Mouse (Mus musculus) monocyte, adult 5-6 weeks (primary cell): Measurements from ENCODE around the gene Pts. TPM values are rescaled to one million over a fixed set of nuclear protein-coding genes. Genes with fewer than 3 reads are reported as not detected.

Source experiments
- ATAC-seq: fragments of 153-309, 156-312 bp; replicated peaks from 2 replicates; pipeline ENCODE4 v1.8.0; 2017; ENCODE audit warnings: mild to moderate bottlenecking; ENCODE audit not compliant: low TSS enrichment, insufficient number of reproducible peaks, severe bottlenecking, poor library complexity, low FRiP score
- total RNA-seq: library from RNA; stranded (forward); fragments of 200-1000, 200-491, 200-594 nt; gene quantifications from 3 replicates; pipeline ENCODE4 v1.2.3, GENCODE M21; 2017

Gene Pts
- 81.1 to 126 TPM (median 108 TPM) in 3 replicates for total RNA-seq

DNA sequence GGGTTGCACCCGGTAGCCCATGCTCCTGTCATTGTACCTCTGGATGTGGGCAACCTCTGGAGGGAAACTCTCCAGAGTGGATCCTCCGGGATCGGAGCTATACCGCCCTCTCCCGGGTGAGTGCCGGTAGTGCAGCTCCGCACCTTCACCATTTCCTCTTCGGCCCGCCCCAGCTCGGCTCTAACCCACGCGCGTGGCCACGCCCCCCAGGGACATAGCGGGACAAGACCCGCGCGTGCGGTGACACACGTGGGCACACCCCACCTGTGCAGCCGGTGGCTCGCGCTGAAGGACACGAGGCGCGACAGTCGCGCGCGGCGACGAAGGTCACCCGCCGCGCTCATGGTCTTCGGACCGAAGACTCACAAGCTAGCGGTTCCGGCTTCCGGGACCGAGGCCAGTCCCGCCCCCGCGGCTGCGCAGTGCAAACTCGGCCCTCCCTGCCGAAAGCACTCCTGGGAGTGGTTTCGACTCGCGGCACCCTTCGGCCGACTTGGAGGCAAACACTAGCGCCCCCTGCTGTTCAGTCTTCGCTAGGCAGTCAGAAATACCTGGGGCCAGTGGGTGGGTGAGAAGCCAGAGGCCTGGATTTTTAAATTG lies at the start of gene Pts:
Gene Pts (minus strand): TSS at position 432 of the 600 bp plus-strand sequence.
- ATAC-seq, result peak; percentile 84

- ATAC-seq, result no peak
Measured at GRCm38 (mm10) chr9:50569599-50570525, 41.3 kb upstream of the Pts start.

- no peak for ATAC-seq
Measured at GRCm38 (mm10) chr9:50567881-50568280, 39.4 kb upstream of the Pts start.

DNA sequence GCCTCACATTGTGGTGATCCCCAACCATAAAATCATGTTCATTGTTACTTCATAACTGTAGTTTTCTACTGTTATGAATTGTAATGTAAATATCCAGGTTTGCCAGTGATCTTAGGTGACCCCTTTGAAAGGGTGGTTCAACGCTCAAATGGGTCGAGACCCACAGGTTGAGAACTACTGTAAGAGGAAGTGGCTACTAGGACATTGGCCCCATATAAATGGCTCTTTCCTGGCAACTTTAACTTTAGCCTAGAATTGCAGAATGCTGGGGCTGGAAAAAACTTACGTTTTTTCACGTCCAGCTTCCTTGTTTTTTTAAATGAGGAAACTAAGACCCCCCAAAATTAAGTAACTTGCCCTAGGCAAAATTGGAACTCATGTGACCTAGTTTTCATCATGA lies 38.8 kb upstream of the Pts start:
- no peak for ATAC-seq

DNA sequence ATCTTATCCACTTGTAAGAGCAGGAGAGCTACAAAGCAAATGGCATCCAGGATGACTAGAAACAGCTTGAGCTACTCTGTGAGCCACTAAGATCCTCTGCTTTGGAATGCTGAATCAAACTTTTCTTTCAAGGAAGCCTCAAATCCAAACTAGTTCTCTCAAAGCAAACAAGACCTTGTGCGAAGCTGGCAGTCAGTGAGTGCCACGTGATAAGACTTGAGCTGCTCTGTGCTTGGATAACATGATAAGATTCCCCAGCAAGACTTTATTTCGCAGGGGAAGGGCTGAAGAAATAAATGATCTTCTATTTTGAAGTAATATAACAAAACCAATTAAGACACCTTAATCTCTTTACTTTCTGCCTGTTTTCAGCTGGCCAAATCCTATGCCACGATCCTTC lies 37.4 kb upstream of the Pts start:
- no peak for ATAC-seq

DNA sequence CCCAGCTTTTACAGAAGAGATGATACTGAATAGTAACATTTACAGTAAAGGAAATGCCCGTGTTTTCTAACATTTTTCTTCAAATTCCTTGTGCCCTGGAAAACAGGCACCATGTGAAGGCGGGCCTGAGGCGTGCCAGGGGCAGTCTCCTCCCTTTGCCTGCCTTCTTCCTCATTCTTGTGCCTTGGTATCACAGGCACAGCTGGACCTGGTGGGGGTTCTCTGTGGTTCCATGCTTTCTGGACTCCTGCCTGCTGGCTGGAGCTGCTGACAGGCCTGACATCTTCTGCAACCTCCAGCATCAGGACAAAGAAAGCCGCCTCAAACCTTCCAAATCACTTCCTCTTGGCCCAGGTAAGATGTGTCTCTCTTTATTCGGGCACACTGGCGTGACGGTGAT lies 36.6 kb upstream of the Pts start:
- no peak for ATAC-seq

DNA sequence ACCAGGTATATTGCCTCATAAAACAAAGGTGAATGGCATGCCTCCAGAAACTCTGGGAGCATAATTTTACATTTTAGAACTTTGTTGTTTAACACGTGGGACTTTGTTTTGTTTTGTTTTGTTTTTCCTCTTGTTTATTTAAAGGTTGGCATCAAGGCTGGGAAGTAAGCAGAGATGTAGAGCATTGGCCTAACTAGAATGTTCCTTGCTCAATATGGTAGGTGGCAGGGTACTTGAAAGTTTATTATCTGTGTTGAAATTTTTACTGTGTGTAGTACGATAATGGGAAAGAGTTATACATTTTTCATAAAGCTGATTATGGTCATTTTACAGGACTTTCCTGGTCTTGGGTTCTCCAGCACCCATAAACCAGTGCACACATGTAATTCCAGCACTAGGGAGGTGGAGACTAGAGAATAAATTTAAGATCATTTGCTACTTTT lies 33.4 kb upstream of the Pts start:
- no peak for ATAC-seq

DNA sequence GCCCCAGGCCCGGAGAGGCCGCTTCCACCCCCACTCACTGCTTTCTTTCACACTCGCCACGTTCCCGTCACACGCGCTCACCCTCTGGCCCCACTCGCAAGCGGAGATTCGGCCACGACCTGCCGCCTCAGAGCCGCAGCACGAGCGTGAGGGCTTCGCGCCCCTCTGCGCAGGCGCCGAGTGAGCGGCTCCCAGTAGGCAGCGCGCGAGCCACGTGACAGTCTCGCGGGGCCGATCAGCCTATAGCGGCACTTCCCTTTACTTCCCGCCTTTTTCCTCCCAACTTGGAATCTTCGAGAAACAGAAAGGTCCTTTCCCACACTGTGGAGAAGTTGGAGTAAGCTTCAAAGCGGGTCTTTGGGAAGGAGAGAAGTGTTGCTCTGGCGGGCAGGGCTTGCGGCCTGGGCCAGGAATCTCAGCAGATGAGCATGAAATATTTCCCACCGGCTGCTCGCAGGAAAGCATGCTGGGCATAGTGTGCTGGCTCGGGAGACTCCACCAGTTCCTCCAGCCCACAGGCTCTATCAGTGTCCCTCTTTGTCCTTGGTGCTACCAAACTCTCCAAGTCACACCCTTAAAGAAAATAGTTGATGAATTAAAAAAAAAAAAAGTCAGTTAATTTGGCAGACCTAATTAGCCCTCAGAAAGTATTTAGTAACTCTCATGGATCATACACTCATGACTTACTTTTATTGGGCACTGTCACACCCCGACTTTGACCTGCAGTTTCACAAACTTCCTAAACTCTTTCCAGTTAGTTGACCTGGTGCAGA lies 32.8 kb upstream of the Pts start, which contains the start of gene Tex12:
Gene Tex12 (minus strand): TSS at position 181 of the 773 bp plus-strand sequence.
- ATAC-seq, result no peak

DNA sequence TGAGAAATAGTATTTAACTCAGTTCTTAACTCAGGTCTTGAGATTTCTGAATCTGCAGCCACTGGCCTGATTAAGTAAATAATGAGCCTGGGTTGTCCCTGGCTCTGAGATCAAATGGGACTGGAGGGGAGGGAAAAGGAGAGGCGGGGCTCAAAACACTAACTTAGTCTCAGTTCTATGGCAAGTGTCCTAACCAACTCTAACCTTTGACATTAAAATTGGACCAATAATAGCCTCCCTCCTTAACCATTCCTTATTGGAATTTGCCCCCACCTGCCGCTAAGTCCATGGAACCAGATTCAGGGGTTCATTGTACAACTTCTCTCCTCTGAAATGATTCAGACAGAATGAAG lies 26.5 kb upstream of the Pts start, which contains the start of gene Bco2:
Gene Bco2 (minus strand): TSS at position 88 of the 353 bp plus-strand sequence.
- no peak for ATAC-seq

DNA sequence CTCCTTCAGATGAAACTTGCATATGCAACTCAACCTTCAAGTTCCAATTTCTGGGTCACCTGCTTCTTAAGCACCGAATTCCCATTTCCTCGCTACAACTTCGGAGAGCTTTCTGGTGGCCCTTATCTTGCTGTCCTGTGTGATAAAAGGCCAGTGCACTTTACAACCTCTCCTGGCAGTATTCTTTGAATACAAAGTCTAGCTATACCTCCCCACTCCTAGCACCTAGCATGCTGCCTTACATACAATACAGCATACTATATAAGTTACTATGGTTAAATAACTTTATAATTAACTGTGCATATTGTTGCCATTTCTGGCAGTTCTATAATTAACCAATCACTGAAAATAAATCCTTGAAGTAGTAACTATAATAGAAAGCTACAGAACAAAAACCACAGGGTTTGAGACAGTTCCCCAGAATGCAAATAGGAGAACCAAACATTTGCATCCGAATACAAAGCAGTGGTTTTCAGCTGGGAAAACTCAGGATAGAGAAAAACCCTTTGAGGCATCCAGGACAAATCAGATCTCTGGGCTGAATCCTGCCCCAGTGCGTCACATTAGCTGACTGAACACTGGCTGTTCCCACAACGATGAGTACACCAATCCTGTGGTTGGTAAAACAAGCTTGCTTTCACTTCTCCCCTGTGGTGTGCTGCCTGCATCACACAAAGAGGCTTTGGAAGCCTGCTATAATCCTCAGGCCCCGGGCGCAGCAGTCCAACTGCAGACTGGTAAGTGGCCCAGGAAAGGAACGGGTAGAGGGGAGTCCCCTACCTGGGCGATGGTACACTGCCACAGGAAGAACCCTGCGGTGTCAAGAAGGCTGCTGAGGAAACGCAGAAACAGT lies 25.9 kb upstream of the Pts start, which contains the start of gene Il18:
Gene Il18 (plus strand): TSS at position 587 of the 853 bp plus-strand sequence.
- ATAC-seq, result peak; percentile 95

GRCm38 (mm10) chr9:50553547-50553946 lies 25.0 kb upstream of the Pts start:
- ATAC-seq, result no peak

- ATAC-seq, result no peak
Measured at GRCm38 (mm10) chr9:50552206-50552605, 23.7 kb upstream of the Pts start.

DNA sequence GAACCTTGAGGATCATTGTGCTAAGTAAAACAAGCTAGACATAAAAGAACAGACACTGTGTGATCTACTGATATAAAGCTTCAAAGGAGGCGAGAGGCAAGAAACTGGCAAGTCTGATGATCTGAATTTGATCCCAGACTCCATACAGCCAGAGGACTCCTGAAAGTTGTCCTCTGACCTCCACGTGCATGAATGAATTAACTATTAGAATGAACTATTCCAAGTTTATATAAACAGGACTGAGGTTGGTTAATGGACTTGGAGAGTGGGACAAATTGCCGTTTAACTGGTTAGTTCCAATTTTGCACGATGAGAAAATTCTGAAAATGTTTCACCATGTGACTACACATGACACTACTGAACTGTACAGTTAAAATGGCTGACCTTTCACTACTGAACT lies 20.4 kb upstream of the Pts start:
- no peak for ATAC-seq

DNA sequence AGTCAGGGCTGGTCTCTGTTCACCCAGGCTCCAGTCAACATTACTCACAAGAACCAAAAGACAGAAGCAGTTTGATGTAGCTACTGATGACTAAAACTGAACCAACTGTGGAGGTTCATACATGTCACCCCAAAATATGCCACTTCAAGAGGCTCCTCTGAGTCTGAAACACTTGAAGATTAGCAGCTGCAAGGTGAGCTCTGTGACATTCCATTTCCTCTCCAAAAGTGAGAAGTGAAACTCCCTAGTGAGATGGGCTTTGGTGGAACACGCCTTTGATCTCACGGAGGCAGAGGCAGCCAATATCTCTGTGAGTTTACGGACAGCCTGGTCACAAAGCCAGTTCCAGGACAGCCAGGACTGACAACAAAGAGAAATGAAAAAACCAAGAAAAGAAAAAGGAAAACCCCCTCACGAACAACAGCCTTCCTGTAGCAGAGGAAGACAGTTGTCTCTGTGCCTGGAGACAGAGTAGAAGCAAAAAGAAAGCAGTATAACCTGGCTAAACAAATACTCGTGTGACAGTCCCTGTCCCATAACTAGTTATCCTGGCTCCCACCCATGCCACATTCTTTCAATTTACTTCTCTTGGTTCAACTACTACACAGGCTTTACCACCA lies 19.4 kb upstream of the Pts start:
- ATAC-seq, result 0 out of 2 replicates have a peak, but pooled peaks have one; percentile 61

DNA sequence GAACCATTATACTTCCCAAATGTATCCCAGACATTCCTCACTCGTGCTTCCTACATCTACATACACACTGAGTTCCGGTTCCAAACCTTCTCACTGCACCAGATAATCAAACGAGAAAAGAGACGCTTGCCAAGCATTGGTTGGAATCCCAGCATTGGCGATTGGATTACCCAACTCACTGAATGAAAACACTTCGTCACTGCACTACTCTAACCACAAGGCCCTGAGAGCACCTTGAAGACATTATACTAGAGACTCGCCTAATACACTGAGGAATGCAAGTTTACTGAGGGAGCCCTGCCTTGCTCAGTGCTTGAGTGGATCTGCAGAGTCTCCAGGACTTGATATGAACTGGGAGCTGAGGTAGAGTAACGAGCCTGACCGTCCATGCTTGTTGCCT lies 13.9 kb upstream of the Pts start:
- no peak for ATAC-seq

DNA sequence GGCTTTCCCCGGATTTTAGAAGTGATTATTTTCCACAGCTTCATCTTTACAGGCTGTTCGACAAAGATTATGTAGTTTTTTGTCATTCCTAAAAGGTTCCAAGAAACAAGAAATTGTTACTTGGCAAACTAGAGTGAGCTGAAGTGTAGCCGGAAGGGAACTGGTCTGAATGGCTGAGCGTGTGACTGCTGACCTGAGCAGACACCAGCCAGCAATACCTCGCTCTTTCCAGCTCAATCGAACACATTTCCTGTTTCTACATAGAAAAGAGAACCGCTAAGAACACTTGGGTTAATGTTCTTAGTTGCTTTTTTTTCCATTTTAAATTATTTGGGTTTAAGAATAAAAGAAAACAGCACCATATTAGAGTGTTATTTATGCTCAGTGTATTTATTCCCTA lies 11.6 kb upstream of the Pts start:
- ATAC-seq, result no peak

GRCm38 (mm10) chr9:50537295-50537694 lies 8.8 kb upstream of the Pts start:
- ATAC-seq, result peak; percentile 79

DNA sequence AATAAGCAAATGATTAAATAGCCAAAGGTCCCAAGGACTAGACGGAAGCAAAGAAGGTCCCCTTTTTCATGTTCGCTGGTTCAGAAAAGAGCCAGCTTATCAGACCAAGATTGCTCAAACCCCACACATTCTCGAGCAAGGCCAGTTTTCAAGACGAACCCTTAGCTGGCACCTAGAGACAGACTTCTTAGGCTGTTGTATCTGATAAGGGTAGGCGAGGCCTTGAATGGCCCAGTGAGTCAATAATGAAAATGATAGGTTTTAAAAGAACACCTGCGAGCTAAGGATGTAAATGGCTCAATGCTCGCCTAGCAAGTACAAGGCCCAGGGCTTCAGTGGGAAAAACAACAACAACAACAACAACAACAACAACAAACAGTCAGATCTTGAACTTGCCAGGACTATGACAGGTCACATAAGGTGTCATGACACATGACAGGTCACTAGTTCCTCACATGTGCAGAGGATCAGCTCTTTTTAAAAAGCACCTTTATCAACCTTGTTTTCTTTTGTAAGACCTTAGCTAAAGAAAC lies 8.1 kb upstream of the Pts start:
- no peak for ATAC-seq
